Mouse (Mus musculus): ENCODE measurements around the gene Mpst. TPM values are rescaled to one million over a fixed set of nuclear protein-coding genes. Genes with fewer than 3 reads are reported as not detected.

The Mpst gene
- 39.8 and 53.5 TPM in 2 replicates for polyA plus RNA-seq (2012; rRNA removed)

DNA sequence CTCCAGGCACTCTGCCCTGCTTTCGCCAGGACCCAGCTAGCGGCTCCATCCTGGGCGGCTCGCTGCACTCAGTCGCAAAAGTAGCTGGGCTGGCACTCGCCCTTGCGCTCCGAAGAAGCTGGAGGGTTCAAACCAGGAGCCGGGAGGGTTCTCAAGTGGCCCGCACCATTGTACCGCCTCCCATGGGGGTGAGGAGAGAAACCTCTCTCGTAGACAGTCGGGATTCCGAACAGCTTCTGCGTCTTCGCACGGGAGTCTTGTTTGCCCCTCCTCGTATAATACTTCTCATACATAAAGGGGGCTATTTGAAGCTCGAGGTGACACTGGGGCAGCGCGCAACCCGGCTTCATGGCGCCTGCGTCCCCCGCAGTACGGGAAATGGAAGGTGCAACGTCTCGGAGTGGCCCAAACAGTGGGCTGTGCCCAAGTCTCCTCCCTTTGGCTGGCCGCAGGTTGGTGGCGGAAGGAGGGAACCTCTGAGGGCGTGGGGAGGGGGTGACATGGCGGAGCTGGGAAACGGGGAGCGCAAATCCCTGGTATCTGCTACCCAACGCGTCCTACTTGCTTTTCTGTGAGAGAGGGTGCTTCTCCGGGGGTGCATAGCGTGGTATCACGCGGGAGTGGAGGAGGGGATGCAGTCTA, at the start of gene Mpst:
TSS of gene Mpst (plus strand) at position 124 of the 642 bp plus-strand sequence.

DNA sequence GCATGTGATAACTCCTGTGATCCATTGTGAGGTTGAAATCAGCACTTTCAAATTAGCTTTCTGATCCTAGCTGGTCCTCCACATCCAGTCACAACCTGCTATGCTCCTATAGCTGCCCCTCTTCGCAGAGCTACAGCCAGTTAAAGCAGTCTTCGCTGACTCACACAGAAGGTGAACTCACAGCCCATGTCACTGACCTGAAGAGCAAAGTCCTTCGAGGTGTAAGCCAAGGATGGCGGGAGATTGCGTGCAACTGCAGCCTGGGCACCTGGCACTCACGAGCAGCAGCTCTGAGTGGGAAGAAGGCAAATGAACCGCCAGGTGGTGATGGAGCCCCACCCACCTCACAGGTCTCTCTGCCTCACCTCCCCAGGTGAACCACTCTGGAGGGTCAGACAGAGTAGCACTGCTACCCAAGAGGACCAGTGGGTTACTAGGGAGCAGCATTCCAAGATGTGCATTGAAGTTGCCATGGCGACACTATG, 10.7 kb upstream of the Mpst start, which contains the start of gene Tex33:
TSS of gene Tex33 (minus strand) at position 435 of the 485 bp plus-strand sequence.

DNA sequence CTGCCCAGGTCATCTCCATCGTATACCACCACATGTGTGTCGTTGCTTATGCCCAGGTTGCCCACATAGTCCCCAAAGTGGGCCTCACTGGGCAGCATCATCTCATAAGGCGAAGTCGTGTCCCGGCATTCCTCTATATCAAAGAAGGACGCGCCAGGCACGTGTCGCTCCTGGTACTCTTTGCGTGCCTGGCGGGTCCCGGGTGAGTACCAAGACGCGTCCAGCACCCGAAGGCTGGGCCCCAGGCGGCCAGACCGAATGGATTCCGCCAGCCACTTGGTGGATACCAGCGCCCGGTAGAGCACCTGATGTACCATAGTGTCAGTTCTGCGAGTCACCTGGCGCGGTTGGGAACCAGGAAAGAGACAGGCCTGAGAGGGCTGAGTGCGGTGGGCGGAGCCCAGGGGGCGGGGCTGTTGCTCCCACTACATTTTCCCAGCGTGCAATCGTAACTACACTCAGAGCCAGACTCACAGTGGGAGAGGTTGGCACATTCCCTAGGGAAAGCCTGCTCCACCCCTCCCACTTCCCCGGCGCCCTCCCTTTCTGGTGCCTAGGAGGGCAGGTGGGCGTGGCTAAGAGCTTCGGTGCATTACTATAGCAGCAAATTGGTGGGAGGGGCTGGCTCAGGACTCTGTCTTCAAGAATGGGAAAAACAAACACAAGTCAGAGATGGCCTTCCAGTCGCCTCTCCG, 552 bp upstream of the Mpst start, which contains the start of gene Tst:
TSS of gene Tst (minus strand) at position 391 of the 695 bp plus-strand sequence.

DNA sequence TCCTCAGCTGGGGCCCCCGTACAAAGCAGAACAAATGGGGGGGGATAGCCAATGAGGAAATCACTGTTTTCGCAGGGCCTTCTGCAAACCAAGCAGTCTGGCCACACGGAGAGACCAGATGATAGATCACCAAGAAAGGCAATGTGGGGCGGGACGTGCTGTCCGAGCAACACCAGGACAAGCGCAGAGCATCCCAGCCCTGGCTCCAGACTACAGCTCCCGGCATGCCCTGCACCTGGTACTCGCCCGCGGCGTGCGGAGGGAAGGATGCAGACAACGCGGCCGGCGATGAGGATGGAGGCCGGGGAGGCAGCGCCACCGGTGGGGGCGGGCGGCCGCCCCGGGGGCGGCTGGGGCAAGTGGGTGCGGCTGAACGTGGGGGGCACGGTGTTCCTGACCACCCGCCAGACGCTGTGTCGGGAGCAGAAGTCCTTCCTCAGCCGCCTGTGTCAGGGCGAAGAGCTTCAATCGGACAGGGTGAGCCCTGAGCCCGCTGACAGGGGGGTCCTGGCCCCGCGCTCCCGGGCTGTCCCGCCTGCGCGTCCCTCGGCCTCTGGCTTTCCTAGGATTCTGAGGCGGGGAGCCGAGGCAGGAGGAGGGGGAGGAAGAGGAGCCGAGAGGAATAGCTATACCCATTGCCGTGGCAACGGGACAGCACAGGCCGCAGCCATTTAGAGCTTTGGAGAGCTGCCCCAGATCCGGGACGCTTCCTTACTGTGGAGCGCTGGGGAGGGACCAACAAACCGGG, 22.3 kb downstream of the Mpst start, which contains the start of gene Kctd17:
TSS of gene Kctd17 (plus strand) at position 174 of the 748 bp plus-strand sequence.

Other genes starting within 250 kb of the Mpst start
- 33.4 and 46.7 TPM in 2 replicates for gene Ift27, start 232.3 kb upstream of the Mpst start, polyA plus RNA-seq (2012; rRNA removed)
- 0.15 and 0.19 TPM in 2 replicates for gene Pvalb, start 200.0 kb upstream of the Mpst start, polyA plus RNA-seq (2012; rRNA removed)
- 4.8 and 12.2 TPM in 2 replicates for gene Ncf4, start 161.6 kb upstream of the Mpst start, polyA plus RNA-seq (2012; rRNA removed)
- 0.30 and 1.1 TPM in 2 replicates for gene Csf2rb2, start 100.7 kb upstream of the Mpst start, polyA plus RNA-seq (2012; rRNA removed)
- 2.2 and 3.5 TPM in 2 replicates for gene Csf2rb, start 80.7 kb upstream of the Mpst start, polyA plus RNA-seq (2012; rRNA removed)
- 0.07 TPM in 1 of 2 replicates, not detected in the other for gene Tex33, start 10.5 kb upstream of the Mpst start, polyA plus RNA-seq (2012; rRNA removed)
- gene Tst, start 509 bp upstream of the Mpst start, polyA plus RNA-seq (2012; rRNA removed), result 8.8 and 9.3 TPM in 2 replicates
- gene Kctd17, start 22.1 kb downstream of the Mpst start, polyA plus RNA-seq (2012; rRNA removed), result 119 and 137 TPM in 2 replicates
- gene Tmprss6, start 62.2 kb downstream of the Mpst start, polyA plus RNA-seq (2012; rRNA removed), result 0.27 and 0.84 TPM in 2 replicates
- 0.04 and 0.07 TPM in 2 replicates for gene Il2rb, start 88.9 kb downstream of the Mpst start, polyA plus RNA-seq (2012; rRNA removed)
- gene C1qtnf6, start 125.0 kb downstream of the Mpst start, polyA plus RNA-seq (2012; rRNA removed), result 9.8 and 20.4 TPM in 2 replicates
- 0.14 and 0.16 TPM in 2 replicates for gene Sstr3, start 138.3 kb downstream of the Mpst start, polyA plus RNA-seq (2012; rRNA removed)
- gene Rac2, start 166.4 kb downstream of the Mpst start, polyA plus RNA-seq (2012; rRNA removed), result 9.5 and 42.8 TPM in 2 replicates
- 4.4 and 5.4 TPM in 2 replicates for gene Cyth4, start 190.6 kb downstream of the Mpst start, polyA plus RNA-seq (2012; rRNA removed)